Mouse (Mus musculus): ENCODE results near the gene Fndc8. TPM values are rescaled to one million over a fixed set of nuclear protein-coding genes. Genes with fewer than 3 reads are reported as not detected.

Fndc8 gene
- polyA plus RNA-seq, 1 experiment from 2014 or later, result 0.71 TPM

DNA sequence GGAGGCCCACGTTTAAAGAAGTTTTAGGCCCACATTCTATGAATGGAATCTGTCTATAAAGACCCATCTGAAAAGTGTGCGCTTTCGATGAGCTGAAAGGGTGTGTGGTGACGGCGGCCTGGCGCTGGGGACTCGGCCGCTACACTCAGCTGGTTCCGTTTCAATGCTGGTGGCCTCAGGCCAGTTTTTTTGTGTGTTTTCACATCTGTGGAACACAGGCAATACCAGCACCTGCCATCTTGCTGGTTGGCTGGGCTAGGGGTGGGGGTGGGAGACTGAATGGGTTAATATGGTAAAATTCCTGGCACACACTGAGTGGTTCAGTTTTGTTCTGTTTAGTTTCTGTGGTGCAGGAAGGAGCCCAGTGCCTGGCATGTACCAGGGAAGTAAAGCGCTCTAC, 35.9 kb upstream of the Fndc8 start:
- Histone ChIP-seq H3K4me2 (no peak overlapping the region), H3K27ac (no peak overlapping the region), H3K4me3 (no peak overlapping the region), H3K4me1 (replicated peaks) (peaks cover 8% of the 10 kb centered on the region; the same call in 1 of the 2 replicates), H3K9ac (no peak overlapping the region), H3K27me3 (no peaks in the 10 kb centered on the region), H3K36me3 (no peaks in the 10 kb centered on the region), H3K9me3 (no peaks in the 10 kb centered on the region)
- WGBS, result 53% methylated on average over 10 of the region's 10 CpGs
- no peak for ATAC-seq (ENCODE audit: low FRiP score)

DNA sequence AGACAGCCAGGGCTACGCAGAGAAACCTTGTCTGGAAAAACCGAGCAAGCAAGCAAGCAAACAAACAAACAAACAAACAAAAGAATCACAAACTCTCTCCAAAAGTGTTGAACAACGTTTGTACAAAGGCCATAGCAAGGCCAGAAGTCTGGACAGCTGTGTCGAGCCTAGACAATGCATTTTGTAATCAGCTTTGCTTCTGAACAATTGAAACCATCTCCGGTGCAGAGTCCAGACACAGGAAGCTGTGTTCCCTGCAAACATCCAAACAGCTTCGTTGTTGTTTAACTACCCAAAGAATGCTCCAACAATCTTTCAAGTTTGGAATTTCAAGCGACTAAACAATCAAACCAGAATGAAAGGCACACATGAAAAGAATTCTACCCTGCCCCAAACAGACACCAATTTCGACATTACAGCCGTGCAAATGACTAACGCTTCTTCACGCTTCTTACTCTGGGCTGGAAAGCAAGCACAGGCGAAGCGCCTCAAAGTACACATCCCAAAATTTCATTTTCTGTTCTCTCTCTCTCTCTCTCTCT, 34.5 kb upstream of the Fndc8 start:
- H3K27me3 ChIP-seq, result no peaks in the 10 kb centered on the region
- H3K4me2 ChIP-seq, result no peak overlapping the region
- H3K36me3 ChIP-seq, result no peaks in the 10 kb centered on the region
- no peak overlapping the region for H3K4me3 ChIP-seq
- no peak overlapping the region for H3K27ac ChIP-seq
- 75% methylated on average over 13 of the region's 13 CpGs for WGBS
- no peak for ATAC-seq (ENCODE audit: low FRiP score)
- H3K4me1 ChIP-seq (replicated peaks), result peaks cover 6% of the 10 kb centered on the region; the same call in 1 of the 2 replicates
- H3K9ac ChIP-seq, result no peak overlapping the region
- no peaks in the 10 kb centered on the region for H3K9me3 ChIP-seq

DNA sequence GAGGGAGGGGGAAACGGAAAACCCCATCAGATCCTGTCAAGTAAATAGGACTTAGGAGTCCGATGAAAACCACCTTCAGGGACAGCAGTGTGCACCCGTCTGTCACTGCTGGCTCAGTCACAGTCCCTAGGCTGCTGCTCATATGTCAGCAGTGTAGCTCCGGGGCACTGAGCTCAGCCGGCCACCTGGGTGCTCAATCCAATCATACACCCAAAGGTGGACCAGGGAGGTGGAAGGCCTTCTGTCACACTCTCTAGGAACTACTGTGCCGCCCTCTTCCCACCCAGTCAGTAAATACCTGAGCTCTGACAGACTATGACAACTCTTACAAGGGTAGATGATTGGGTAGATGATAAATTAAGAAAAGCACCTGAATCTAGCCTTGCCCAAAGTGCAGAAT, 31.2 kb upstream of the Fndc8 start:
- Histone ChIP-seq H3K27ac (no peak overlapping the region), H3K4me1 (replicated peaks) (peaks cover 21% of the 10 kb centered on the region), H3K9ac (no peak overlapping the region), H3K9me3 (no peaks in the 10 kb centered on the region), H3K4me3 (no peak overlapping the region), H3K4me2 (no peak overlapping the region), H3K36me3 (no peaks in the 10 kb centered on the region), H3K27me3 (no peaks in the 10 kb centered on the region)
- WGBS, result 75% methylated on average over 6 of the region's 6 CpGs
- no peak for ATAC-seq (ENCODE audit: low FRiP score)

DNA sequence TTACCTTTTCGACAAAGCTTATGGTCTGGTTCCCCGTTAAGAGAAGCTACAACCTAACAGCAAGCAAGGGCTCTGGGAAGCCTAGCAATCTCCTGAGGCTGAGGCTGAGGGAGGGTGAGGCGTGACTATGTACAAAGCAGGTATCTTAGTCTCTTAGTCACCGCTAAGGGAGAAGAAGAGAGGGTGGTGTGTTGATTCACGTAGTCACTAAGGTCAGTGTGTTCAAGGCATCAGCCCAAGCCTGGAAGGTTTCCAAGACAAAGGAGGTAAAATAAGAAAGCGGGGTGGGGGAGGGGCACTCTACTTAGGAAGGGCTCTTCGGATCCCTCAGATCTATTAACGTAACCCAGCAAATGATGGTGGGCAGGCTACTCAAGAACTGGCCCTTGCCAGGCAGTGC, 30.4 kb upstream of the Fndc8 start:
- Histone ChIP-seq H3K4me1 (replicated peaks) (peaks cover 21% of the 10 kb centered on the region), H3K27me3 (no peaks in the 10 kb centered on the region), H3K27ac (no peak overlapping the region), H3K36me3 (no peaks in the 10 kb centered on the region), H3K4me3 (no peak overlapping the region), H3K4me2 (no peak overlapping the region), H3K9ac (no peak overlapping the region), H3K9me3 (no peaks in the 10 kb centered on the region)
- 70% methylated on average over 8 of the region's 8 CpGs for WGBS
- ATAC-seq (ENCODE audit: low FRiP score), result no peak

DNA sequence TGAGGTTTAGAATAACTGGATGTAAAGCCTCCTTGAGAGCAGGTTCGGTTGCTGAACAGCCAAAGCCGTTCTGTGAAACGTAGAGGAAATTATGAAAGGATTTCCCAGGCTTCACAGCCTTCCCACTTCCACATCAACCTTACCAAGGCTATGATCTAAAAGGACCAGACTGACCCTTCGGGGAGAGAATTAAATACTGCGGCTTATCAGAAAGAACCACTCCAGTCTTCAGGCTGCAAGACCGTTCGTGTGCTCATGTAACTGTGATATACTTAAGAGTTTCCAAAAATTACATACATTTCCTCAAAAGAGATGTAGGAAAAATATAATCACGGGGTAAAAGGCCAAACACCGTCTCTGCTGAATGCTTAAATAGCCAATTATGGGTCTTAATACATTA, 29.3 kb upstream of the Fndc8 start:
- Histone ChIP-seq H3K4me2 (no peak overlapping the region), H3K27me3 (no peaks in the 10 kb centered on the region), H3K4me1 (replicated peaks) (peaks cover 21% of the 10 kb centered on the region), H3K27ac (peak overlapping the region; percentile 23; the same call in 1 of the 2 replicates), H3K9ac (no peak overlapping the region), H3K36me3 (no peaks in the 10 kb centered on the region), H3K4me3 (no peak overlapping the region), H3K9me3 (no peaks in the 10 kb centered on the region)
- ATAC-seq (ENCODE audit: low FRiP score), result no peak
- 73% methylated on average over 9 of the region's 9 CpGs for WGBS

DNA sequence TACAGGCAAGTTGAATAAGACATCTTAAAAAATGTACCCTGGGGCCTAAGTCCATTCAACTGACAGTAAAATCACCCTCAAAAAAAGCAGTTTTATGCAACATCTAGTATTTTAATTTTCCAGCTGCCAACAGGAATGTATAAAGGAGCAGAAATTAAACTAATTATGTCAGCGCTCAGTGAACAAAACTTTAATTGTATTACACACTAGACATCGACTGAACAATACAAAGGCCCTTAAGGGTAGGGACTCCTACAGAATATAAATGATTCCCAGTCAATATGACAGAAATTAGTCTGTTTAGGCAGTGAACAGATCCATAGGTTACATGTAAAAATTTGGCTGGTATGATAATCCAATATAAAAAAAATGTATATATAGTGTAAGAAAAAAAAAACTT, 28.9 kb upstream of the Fndc8 start:
- no peak overlapping the region for H3K4me3 ChIP-seq
- WGBS, result 41% methylated on average over 2 of the region's 2 CpGs
- H3K9me3 ChIP-seq, result no peaks in the 10 kb centered on the region
- ATAC-seq (ENCODE audit: low FRiP score), result no peak
- no peak overlapping the region for H3K27ac ChIP-seq
- no peaks in the 10 kb centered on the region for H3K27me3 ChIP-seq
- no peak overlapping the region for H3K4me2 ChIP-seq
- no peak overlapping the region for H3K9ac ChIP-seq
- H3K4me1 ChIP-seq (replicated peaks), result peaks cover 21% of the 10 kb centered on the region
- no peaks in the 10 kb centered on the region for H3K36me3 ChIP-seq

DNA sequence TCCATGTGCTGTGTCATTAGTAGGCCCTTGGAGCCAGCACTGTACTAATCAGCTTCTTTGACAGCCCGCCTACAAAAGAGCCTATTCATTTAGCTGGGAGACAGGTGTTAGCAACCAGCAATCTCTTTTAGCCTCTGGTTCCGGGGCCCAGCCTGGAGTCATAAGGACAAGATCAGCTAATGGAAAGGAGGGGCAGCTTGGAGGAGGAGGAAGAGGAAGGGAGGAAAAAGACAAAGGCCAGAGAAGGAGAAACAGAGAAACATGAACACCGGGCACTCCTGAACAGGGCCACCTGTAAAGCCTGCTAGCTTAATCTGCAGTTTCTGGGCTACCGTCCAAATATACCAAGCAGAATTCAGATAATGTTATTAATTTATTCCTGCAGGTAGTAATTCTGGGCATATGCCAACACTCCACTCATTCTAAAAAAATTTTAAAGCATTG, 28.4 kb upstream of the Fndc8 start:
- Histone ChIP-seq H3K4me1 (replicated peaks) (peaks cover 21% of the 10 kb centered on the region), H3K9ac (no peak overlapping the region), H3K9me3 (no peaks in the 10 kb centered on the region), H3K27ac (0 out of 2 replicates have a peak overlapping the region, but pooled peaks have one; percentile 48), H3K4me2 (no peak overlapping the region), H3K27me3 (no peaks in the 10 kb centered on the region), H3K4me3 (no peak overlapping the region), H3K36me3 (no peaks in the 10 kb centered on the region)
- WGBS, result 39% methylated on average over 4 of the region's 4 CpGs
- no peak for ATAC-seq (ENCODE audit: low FRiP score)

DNA sequence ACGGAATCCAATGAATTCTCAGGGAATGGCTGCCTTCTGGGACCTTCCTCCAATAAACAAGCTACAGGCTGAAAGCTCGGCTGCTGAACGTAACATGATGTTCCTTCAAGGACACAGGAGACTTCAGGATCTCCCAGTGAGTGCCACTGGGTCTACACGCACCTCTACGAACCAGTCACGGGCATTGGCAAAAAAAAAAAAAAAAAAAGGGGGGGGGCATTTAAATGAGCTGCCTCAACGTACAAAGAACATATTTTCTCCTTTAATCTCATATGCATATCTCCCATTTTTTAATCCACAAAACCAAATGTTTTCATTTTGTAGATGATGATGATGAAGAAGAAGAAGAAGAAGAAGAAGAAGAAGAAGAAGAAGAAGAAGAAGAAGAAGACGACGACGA, 26.0 kb upstream of the Fndc8 start:
- 81% methylated on average over 10 of the region's 10 CpGs for WGBS
- no peak for ATAC-seq (ENCODE audit: low FRiP score)
- H3K4me3 ChIP-seq, result no peak overlapping the region
- H3K4me2 ChIP-seq, result no peak overlapping the region
- no peaks in the 10 kb centered on the region for H3K36me3 ChIP-seq
- H3K4me1 ChIP-seq (replicated peaks), result peaks cover 28% of the 10 kb centered on the region
- H3K27ac ChIP-seq, result no peak overlapping the region
- no peaks in the 10 kb centered on the region for H3K9me3 ChIP-seq
- H3K27me3 ChIP-seq, result no peaks in the 10 kb centered on the region
- no peak overlapping the region for H3K9ac ChIP-seq

DNA sequence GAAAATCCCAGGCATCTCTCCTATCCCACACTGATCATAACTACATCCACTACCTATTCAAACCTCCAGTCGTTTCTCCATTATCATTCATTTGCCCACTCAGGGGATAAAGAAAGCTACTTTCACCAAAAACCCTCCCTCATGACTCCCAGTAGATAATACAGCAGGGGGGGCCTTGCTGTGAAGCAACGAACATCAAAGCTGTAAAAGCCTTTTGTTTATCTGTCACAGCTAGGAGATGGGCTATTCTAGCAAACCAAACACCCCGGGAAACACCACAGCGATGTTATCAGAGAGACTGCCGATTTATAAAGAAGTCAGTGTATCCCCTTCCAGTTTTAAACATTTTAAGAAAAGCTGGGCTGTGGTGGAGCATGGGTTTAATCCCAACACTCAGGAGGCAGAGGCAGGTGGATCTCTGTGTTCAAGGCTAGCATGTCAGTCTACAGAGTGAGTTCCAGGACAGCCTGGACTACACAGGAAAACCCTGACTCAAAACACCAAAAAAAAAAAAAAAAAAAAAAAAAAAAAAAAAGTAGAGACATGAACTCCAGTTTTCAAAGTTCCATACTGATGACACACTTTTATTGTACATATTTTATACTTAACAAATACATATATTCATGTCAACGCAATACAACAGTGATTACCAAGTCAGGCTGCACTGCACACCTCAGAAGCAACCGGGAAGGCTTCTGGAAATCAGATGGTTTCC, 24.9 kb upstream of the Fndc8 start:
- WGBS, result 24% methylated on average over 7 of the region's 7 CpGs
- H3K27me3 ChIP-seq, result no peaks in the 10 kb centered on the region
- no peak overlapping the region for H3K4me3 ChIP-seq

DNA sequence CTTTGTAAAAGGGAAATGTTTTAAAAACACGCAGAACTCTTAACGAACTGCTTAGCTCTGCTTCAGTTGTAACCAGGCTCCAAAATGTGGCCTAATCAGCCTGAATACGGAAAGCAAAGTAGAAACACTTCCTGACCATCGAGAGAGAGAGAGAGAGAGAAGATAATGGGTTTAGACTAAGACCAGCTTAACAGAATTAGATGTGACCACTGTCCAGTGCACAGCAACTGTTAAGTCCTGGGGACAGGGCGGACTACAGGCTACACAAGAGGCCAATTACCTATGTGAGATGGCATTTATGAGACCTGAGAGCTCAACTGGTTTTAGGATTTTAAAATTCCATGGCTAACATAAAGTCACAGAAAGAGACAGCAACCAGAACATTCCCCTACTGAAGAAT, 24.0 kb upstream of the Fndc8 start:
- Histone ChIP-seq H3K9ac (no peak overlapping the region), H3K4me3 (no peak overlapping the region), H3K4me1 (replicated peaks) (peaks cover 17% of the 10 kb centered on the region), H3K36me3 (no peaks in the 10 kb centered on the region), H3K9me3 (no peaks in the 10 kb centered on the region), H3K27ac (no peak overlapping the region), H3K27me3 (no peaks in the 10 kb centered on the region), H3K4me2 (no peak overlapping the region)
- 86% methylated on average over 5 of the region's 5 CpGs for WGBS
- ATAC-seq (ENCODE audit: low FRiP score), result no peak

More for the DNA sequence above, 24.9 kb upstream of the Fndc8 start:
- H3K9ac ChIP-seq, result no peak overlapping the region
- no peak overlapping the region for H3K27ac ChIP-seq
- no peaks in the 10 kb centered on the region for H3K36me3 ChIP-seq
- ATAC-seq (ENCODE audit: low FRiP score), result no peak
- no peak overlapping the region for H3K4me2 ChIP-seq
- H3K9me3 ChIP-seq, result no peaks in the 10 kb centered on the region
- peaks cover 22% of the 10 kb centered on the region for H3K4me1 ChIP-seq (replicated peaks)

DNA sequence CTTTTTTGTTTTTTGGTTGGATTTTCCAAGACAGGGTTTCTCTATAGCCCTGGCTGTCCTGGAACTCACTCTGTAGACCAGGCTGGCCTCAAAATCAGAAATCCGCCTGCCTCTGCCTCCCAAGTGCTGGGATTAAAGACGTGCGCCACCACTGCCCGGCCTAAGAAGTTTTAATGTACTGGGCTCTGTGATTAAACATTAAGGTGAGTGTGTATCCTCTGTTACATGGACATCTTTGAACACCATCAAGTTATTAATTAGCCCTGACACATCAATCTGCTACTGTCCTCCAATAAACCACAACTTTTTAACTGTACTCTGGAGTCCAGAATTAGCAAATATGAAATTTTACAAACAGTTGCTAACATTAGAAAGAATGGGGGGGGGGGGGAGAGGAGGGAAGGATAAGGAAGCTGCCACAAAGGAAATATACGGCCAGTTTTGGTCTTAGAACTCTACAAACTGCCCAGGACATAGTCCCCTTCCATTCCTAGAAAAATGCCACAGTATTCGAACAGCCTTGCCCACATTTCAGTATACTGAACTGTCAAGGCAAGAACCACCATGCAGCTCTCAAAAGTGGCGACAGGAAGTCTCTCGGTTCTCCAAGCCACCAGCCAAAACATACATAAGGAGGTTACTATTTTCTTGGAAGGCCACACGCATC, 22.3 kb upstream of the Fndc8 start:
- Histone ChIP-seq H3K27ac (no peak overlapping the region), H3K9ac (no peak overlapping the region), H3K27me3 (no peaks in the 10 kb centered on the region), H3K4me3 (peak overlapping the region; percentile 73), H3K36me3 (no peaks in the 10 kb centered on the region), H3K4me2 (peak overlapping the region; percentile 87), H3K9me3 (no peaks in the 10 kb centered on the region), H3K4me1 (replicated peaks) (peaks cover 7% of the 10 kb centered on the region)
- no peak for ATAC-seq (ENCODE audit: low FRiP score)
- 73% methylated on average over 9 of the region's 9 CpGs for WGBS

DNA sequence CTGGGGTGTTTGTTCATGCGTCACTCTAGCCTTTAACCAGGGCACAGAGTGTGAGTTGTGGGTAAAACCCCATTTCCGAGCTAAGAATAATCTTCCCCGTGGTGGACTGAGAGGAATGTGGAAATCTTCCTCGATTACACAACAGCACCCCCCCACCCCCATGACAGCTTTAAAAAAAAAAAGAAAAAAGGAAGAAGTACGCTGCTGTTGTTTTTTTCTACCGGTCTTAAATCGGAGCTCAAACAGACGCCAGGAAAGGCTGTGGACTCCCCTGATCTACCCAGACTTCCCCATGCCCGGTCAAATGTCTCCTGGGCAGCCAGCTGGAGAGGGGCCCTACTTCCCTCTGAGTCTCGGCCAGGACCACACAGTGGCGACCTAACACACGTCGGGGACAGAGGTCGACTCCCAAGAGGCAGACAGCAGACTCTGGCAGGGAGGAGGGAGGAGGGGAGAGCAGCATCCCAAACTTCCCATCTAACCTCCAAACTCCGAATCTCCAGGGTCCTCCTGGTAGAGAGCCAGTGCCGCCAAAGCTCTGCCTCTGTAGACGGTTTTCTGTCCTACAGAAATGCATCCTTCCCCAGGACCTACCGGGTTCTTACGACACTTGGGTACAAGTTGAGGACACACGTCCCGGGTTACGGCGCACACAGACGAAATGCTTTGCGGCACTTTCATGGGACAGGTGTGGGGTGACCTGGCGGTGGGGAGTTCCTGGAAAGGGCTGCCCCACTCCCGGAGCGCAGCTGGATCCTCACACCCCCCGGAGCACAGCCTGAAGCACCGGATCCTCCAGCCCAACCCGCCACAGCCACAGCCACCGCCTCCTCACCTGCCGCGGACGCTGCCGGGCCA, 21.5 kb upstream of the Fndc8 start:
- Histone ChIP-seq H3K27ac (0 out of 2 replicates have a peak overlapping the region, but pooled peaks have one; percentile 18), H3K36me3 (no peaks in the 10 kb centered on the region), H3K4me2 (peak overlapping the region; percentile 87), H3K9me3 (no peaks in the 10 kb centered on the region), H3K4me1 (replicated peaks) (peaks cover 7% of the 10 kb centered on the region), H3K4me3 (peak overlapping the region; percentile 73), H3K9ac (peak overlapping the region; percentile 84), H3K27me3 (no peaks in the 10 kb centered on the region)
- WGBS, result 6% methylated on average over 36 of the region's 36 CpGs
- ATAC-seq (ENCODE audit: low FRiP score), result 0 out of 2 replicates have a peak, but pooled peaks have one; percentile 13
